Mouse (Mus musculus) cerebellum, adult 2 months (tissue): ENCODE measurements around the gene Olfr1373.

Experiments
- CTCF ChIP-seq: fragments of 200-500 bp; IDR thresholded peaks from 2 replicates; pipeline ENCODE4 v1.5.1; 2011; ENCODE audit warnings: low read depth, mild to moderate bottlenecking, control low read depth, low read length, moderate library complexity, borderline replicate concordance; ENCODE audit not compliant: insufficient read depth
- POLR2A ChIP-seq: fragments of 200-500 bp; IDR thresholded peaks from 2 replicates; pipeline ENCODE4 v1.6.1; 2011; ENCODE audit warnings: low read length, control low read depth, borderline replicate concordance; ENCODE audit not compliant: insufficient read depth

DNA sequence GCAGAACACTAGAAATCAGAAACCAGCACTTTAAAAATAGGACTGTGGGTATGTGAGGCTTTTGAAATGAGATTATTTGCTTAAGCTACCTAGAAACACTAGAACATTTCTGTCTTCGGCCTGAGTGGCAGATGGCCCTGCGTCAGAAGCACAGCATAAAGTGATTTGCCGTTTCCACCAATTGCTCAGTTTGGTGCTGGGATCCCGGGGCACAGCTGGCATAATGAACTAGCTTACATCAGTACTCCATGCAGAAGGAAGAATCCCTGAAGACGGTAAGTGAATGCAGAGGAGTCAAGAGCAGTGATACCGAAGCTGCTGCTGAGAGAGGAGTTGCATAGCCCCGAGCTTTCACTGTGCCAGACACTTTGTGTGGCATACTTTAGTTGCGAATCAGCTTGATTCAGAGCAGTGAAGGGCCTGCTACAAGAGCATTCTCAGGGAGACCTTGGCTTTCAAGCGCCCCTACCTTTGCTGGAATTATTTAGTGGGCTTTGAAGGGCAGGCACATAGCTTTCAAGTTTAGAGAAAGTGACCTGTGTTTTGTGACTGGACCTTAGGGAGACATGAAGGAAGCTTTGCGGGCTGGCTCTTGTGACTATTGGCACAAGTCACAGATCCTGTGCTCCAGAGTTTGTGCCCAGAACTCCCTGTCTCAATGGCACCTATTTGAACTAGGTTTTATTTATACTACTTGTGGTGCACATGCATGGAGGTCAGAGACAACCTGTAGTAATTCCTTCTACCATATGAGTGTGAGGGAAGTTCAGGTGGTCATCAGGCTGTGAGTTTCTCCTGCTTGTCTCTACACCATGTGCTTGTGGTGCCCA lies 15.5 kb downstream of the Olfr1373 start:
- no peak for TF ChIP-seq CTCF
- TF ChIP-seq POLR2A: no peak
